Mouse (Mus musculus) ES-CJ7 (cell line): Measurements from ENCODE around the gene 1700125H20Rik.
"Not testable (repeated sequence)": the region's sequence is repeated elsewhere in the genome, so short reads cannot be mapped to it uniquely, and the experiment has no call there.

Experiments
- DNase-seq: peaks from one replicate; pipeline ENCODE4 v3.0.0; 2011; ENCODE audit warnings: low read depth, low spot score

1700125H20Rik gene

GRCm38 (mm10) chr11:85170058-85170740 lies at the start of gene 1700125H20Rik:
Gene 1700125H20Rik (plus strand): TSS chr11:85170404.
- peak; percentile 88 for DNase-seq

GRCm38 (mm10) chr11:85122073-85122472 lies 48.1 kb upstream of the 1700125H20Rik start:
- DNase-seq: no peak

DNA sequence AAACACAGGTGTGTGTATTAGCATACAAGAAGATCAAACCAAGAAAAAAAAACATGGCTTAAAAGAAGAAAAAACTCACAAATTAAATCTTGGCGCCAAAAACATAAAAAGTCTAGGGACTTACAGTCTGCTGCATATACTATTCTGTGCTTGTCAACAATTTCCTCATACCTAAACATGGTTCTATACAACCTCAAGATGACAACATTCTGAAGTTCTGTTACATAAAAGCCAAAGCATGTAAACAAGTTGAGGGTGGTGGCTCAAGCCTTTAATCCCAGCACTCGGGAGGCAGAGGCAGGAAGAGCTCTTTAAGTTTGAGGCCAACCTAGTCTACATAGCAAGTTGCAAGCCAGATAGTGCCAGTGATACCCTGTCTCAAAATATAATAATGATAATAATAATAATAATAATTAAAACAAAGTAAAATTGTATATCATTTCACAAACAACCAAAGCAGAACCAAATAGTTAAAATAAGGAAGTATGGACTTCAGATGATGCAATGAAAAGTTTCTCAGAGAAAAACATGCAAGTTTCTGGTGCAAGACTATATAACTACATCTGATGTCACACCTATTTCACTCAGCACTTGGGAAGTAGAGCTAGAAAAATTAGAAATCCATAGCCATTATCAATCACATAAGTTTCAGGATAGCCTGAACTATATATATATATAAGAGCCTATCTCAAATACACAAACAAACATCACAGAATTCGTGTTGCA lies 46.8 kb upstream of the 1700125H20Rik start:
- DNase-seq: no peak

DNA sequence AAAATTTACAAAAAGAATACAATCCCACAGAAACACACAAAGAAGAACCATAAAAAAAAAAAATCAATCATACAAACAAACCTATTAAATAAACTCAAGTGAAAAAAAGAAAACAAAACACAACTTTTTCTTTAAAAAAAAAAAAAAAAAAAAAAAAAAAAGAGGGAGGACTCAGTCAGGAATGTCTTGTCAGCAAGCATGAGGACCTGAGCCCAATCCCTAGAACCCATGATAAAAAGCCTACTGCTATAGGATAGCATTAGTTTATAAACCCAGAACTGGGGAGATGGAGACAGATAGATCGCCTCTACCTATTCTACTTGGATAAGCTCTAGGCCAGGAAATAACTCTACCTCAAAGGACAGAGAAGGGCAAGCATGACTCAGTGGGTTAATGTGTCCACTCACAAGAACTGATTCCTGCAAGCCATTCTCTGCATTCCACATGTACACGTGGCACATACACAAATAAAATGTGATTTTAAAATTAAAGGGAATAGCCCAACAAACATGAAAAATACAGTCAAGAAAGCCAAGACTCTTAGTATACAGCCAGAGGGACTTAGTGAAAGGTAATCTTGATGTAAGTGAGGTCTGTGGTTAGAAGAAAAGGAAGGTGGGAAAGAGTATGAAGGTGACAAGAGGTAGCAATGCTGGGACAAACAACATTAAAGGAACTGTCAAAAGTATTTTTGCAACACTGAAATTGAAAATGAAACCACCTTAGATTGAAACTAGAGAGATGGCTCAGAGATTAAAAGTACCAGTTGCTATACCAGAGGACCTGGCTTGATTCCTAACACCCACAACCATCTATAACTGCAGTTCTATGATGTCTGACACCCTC lies 43.7 kb upstream of the 1700125H20Rik start:
- DNase-seq: no peak

GRCm38 (mm10) chr11:85128883-85129282 lies 41.3 kb upstream of the 1700125H20Rik start:
- DNase-seq: no peak

DNA sequence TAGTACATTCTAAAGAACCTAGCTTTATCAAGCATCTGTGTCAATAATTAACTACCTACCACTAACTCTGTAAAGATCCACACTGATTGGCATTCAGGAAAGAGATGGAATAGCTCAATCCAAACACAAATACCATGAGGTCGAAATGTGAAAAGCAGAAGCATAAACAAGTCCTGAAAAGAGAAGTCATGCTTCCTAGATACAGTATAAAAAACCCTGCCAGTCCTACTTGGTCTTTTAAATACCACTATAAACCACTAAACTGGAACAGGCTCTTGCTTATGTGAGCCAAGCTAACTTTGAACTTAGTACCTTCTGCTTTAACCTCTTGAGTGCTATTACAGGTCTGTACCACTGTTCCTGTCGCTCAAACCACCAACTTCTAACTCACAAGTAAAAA lies 38.7 kb upstream of the 1700125H20Rik start:
- no peak for DNase-seq

DNA sequence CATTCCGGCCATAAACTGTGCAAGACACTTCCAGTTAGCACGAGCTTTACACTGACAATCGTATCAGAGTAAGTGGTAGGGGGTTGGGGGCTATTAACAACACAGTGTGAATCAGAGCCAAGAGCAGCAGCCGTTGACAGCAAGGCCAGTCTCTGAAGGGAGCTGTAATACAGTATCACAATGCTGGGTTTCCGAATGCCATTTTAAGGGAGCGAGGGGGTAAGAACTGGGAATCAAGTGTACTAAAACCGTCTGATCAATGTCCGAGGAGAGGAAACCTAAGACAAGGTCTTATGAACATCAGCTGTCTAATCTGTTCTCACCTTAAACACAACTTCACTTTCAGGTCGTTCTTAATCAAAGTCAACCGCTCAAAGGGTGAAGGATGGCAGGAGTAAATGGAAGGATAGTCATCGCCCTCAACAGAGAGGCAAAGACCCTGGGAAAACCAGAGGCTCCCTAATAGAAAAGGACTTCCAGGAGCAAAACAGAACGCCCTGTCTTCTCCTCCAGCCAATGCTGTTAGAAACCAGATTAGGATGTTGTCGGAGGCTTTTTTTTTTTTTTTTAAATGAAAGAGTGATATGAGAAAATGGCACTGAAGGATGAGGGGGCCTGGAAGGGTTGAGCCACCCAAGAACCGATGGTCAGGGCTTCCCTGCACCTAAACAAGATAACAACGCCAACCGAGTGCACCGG lies 31.3 kb upstream of the 1700125H20Rik start:
- peak; percentile 15 for DNase-seq

- peak; percentile 97 for DNase-seq
These were observed 30.3 kb upstream of the 1700125H20Rik start, which contains the start of gene Usp32 for GRCm38 (mm10) chr11:85139581-85140540. Gene Usp32 (minus strand): TSS chr11:85140161.

DNA sequence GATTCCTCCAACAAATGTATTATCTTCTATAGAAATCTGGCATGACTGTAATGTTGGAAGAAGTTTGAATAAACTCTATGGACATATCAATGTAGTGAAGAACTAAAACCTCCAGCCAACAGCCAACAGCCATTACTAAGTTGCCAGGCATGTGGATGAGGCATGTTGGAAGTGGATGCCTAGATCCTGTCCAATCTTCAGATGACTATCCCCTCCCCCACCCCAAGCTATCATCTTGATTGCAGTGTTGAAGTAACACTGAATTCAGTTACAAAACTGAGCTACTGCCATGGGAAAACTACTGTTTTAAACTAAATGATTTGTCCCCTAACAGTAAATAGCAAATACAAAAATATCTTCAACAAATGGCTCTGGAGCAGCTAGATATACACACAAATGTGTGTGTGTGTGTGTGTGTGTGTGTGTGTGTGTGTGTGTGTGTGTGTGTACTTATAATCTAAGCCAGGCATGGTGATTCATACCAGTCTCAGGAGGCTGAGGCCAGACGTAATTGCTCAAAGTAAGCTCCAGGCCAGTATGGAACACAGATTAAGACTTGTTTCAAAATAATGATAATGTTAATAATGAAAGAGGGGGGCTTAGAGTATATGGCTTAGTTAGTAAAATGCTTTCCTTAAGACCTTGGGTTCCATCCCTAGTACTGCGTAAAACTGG lies 17.8 kb upstream of the 1700125H20Rik start:
- DNase-seq: no peak

DNA sequence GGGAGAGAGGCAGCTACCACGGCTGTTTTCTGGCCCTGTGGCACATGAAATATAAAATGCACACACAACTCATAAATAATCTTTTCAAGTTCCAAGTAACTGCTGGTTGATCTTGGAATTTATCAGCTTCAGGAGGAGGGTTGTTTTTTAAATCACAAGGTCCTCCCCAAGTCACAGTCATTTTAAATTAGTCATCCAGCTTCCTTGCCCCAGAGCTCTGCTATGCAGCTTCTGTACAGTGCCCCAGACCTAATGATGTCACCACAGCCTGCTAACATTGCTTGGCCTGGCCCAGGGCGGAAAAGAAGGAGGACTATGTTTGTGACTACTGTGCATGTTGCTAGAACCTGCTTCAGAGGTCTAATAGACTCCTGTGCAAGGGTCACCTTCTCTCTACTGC lies 12.9 kb upstream of the 1700125H20Rik start:
- no peak for DNase-seq

DNA sequence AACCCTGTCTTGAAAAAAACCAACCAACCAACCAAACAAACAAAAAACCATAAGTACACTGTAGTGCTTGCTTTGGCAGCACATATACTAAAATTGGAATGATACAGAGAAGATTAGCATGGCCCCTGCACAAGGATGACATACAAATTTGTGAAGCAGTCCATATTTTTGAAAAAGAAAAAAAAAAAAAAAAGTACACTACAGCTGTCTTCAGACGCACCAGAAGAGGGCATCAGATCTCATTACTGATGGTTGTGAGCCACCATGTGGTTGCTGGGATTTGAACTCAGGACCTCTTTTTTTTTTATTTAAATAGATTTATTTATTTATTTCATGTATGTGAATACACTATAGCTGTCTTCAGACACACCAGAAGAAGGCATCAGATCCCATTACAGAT lies 7.2 kb upstream of the 1700125H20Rik start:
- DNase-seq: not testable (repeated sequence)

DNA sequence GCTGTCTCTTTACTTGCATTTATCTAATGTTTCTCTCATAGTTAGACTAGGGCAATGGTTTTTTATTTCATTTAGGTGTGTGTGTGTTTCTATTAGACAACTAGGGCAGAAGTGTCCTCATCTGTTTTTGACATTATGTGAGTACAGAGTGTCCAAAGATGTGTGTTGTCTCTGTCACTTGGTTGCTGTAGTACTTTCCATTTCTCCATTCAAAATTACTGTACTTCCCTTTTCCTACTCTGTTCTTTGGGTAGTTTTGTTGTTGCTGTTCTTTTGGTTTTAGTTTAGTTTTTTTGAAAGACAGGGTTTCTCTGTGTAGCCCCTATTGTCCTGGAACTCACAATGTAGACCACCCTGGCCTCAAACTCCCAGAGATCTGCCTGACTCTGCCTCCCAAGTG lies 5.8 kb upstream of the 1700125H20Rik start:
- no peak for DNase-seq

- DNase-seq: no peak
These were observed 2.7 kb upstream of the 1700125H20Rik start for GRCm38 (mm10) chr11:85167503-85167902.

- no peak for DNase-seq
These were observed 629 bp downstream of the 1700125H20Rik start for GRCm38 (mm10) chr11:85170833-85171232.

GRCm38 (mm10) chr11:85175941-85176340 lies 5.7 kb downstream of the 1700125H20Rik start:
- DNase-seq: no peak

DNA sequence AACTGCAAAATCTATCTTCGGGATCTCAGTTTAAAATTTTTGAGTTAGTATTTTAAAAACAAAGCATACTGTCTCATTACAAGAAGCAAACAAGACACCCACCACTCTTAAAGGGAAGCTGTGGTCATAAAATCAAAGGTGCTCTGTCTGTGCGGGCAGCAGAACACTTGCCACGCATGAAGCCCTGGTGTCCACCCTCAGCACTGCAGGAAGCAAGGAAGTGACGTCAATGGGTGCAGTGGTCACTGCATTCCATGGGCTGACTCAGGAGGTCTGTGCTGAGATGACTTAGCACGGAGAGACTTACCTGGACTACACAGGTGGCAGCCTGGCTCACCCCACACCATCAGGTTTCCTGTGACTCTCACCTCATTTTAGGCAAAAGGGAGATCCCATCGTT lies 7.6 kb downstream of the 1700125H20Rik start:
- no peak for DNase-seq

GRCm38 (mm10) chr11:85178413-85178812 lies 8.2 kb downstream of the 1700125H20Rik start:
- DNase-seq: no peak

DNA sequence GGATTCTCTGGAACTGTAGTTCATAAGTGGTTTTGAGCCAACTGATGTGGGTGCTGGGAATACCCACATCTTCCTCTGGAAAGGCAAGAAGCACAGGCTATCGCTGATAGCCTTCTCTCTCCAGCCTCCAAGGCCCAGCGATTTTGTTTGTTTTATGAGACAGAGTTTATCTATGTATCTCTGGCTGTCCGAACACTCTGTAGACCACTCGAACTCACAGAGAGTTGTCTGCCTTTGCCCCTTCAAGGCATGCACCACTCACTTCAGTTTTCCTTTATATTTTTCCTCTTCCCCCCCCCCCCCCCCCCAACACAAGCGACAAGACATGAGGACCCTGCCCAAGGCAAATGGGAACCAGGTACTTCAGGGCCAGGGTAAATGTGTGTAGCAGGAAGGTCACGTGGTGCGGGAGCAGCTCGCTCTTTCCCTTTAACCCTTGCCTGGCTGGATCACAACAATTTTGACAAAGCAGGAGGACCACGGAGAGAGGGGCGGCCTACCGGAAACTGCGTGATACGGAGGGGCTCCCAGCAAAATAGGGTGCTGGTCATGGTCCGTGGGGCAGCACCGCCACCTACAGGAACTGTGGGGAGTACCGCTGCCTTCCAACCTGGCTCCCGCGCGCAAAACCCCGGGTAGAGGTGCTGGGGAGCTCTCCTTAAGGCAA lies 12.5 kb downstream of the 1700125H20Rik start:
- DNase-seq: peak; percentile 94

GRCm38 (mm10) chr11:85183284-85183779 lies 13.1 kb downstream of the 1700125H20Rik start:
- DNase-seq: no peak
